Mouse (Mus musculus) ES-Bruce4 (cell line): Measurements from ENCODE around the gene Zfp735. TPM values are rescaled to one million over a fixed set of nuclear protein-coding genes. Genes with fewer than 3 reads are reported as not detected.

ENCODE experiments used
- H3K27ac ChIP-seq: 2 replicates; pipeline ENCODE4 v1.5.1; 2012; ENCODE audit warnings: low read length, inconsistent platforms; ENCODE audit not compliant: insufficient read depth
- H3K27me3 ChIP-seq: 2 replicates; pipeline ENCODE4 v1.6.1; 2012; ENCODE audit warnings: mild to moderate bottlenecking, low read length, inconsistent platforms; ENCODE audit not compliant: control insufficient read depth, poor library complexity, insufficient read depth, severe bottlenecking
- H3K36me3 ChIP-seq: 2 replicates; pipeline ENCODE4 v1.6.1; 2012; ENCODE audit warnings: inconsistent platforms, mild to moderate bottlenecking, low read length, moderate library complexity; ENCODE audit not compliant: control insufficient read depth, poor library complexity, insufficient read depth, severe bottlenecking
- H3K4me1 ChIP-seq: one replicate; pipeline ENCODE4 v1.8.1; 2011; ENCODE audit warnings: low read length; ENCODE audit not compliant: control insufficient read depth, insufficient read depth
- H3K4me3 ChIP-seq: 2 replicates; pipeline ENCODE4 v1.5.1; 2011; ENCODE audit warnings: low read depth, mild to moderate bottlenecking, low read length
- H3K9ac ChIP-seq: 2 replicates; pipeline ENCODE4 v1.6.1; 2012; ENCODE audit warnings: low read depth, mild to moderate bottlenecking, inconsistent platforms; ENCODE audit not compliant: poor library complexity, severe bottlenecking
- H3K9me3 ChIP-seq: replicated peaks from 2 replicates; pipeline ENCODE4 v1.6.1; 2012; ENCODE audit warnings: mild to moderate bottlenecking, low read length, inconsistent platforms; ENCODE audit not compliant: control insufficient read depth, poor library complexity, insufficient read depth, severe bottlenecking
- CTCF ChIP-seq: IDR thresholded peaks from one replicate; pipeline ENCODE4 v1.8.1; 2011; ENCODE audit warnings: low read depth, low read length
- EP300 ChIP-seq: IDR thresholded peaks from 2 replicates; pipeline ENCODE4 v1.6.1; 2011; ENCODE audit warnings: low read depth, low read length; ENCODE audit not compliant: insufficient read depth
- POLR2A ChIP-seq: IDR thresholded peaks from one replicate; pipeline ENCODE4 v1.8.1; 2011; ENCODE audit warnings: low read length; ENCODE audit not compliant: insufficient read depth
- polyA plus RNA-seq: library from polyadenylated mRNA; stranded (reverse); fragments of >200 nt; gene quantifications from 2 replicates; pipeline ENCODE4 v1.2.4, GENCODE M21; 2011; ENCODE audit warnings: low read depth; ENCODE audit not compliant: missing spikeins, insufficient read depth, insufficient read length

Gene Zfp735
- not detected in 2 replicates for polyA plus RNA-seq

GRCm38 (mm10) chr11:73688478-73688877 is at the start of gene Zfp735:
TSS of gene Zfp735 (plus strand) at chr11:73688778.
- no peaks in the 10 kb centered on the region for H3K27me3 ChIP-seq
- no peaks in the 10 kb centered on the region for H3K9me3 ChIP-seq
- no peak within 1 kb of the TSS for H3K9ac ChIP-seq
- no peaks in the 10 kb centered on the region for H3K4me1 ChIP-seq
- H3K36me3 ChIP-seq, result no peaks in the 10 kb centered on the region
- TF ChIP-seq CTCF (no peak), EP300 (no peak), POLR2A (no peak)
- H3K27ac ChIP-seq, result no peak within 1 kb of the TSS
- no peak within 1 kb of the TSS for H3K4me3 ChIP-seq

- H3K9me3 ChIP-seq, result peaks cover 5% of the 10 kb centered on the region; the same call in 1 of the 2 replicates
- TF ChIP-seq EP300 (no peak), POLR2A (no peak), CTCF (no peak)
- H3K27me3 ChIP-seq, result no peaks in the 10 kb centered on the region
- no peak overlapping the region for H3K9ac ChIP-seq
- H3K36me3 ChIP-seq, result no peaks in the 10 kb centered on the region
- no peak overlapping the region for H3K4me3 ChIP-seq
- no peaks in the 10 kb centered on the region for H3K4me1 ChIP-seq
- no peak overlapping the region for H3K27ac ChIP-seq
These were observed 70.5 kb downstream of the Zfp735 start for GRCm38 (mm10) chr11:73759115-73759514.

Other genes with a start within 250 kb of the Zfp735 start
- gene Olfr380, start 231.3 kb upstream of the Zfp735 start, polyA plus RNA-seq, result not detected in 2 replicates
- not detected in 2 replicates for gene Olfr381, start 197.2 kb upstream of the Zfp735 start, polyA plus RNA-seq
- gene Olfr382, start 171.6 kb upstream of the Zfp735 start, polyA plus RNA-seq, result not detected in 2 replicates
- gene Olfr385, start 95.8 kb upstream of the Zfp735 start, polyA plus RNA-seq, result not detected in 2 replicates
- gene Olfr384, start 90.2 kb upstream of the Zfp735 start, polyA plus RNA-seq, result not detected in 2 replicates
- gene Olfr389, start 91.9 kb downstream of the Zfp735 start, polyA plus RNA-seq, result not detected in 2 replicates
- not detected in 2 replicates for gene Olfr390, start 94.2 kb downstream of the Zfp735 start, polyA plus RNA-seq
- gene Olfr391-ps, start 114.3 kb downstream of the Zfp735 start, polyA plus RNA-seq, result not detected in 2 replicates
- not detected in 2 replicates for gene Olfr392, start 128.3 kb downstream of the Zfp735 start, polyA plus RNA-seq
- gene Olfr393, start 162.7 kb downstream of the Zfp735 start, polyA plus RNA-seq, result not detected in 2 replicates
- gene Olfr394, start 202.0 kb downstream of the Zfp735 start, polyA plus RNA-seq, result not detected in 2 replicates
- not detected in 2 replicates for gene Olfr395, start 220.5 kb downstream of the Zfp735 start, polyA plus RNA-seq
- not detected in 2 replicates for gene Olfr23, start 247.9 kb downstream of the Zfp735 start, polyA plus RNA-seq